Mouse (Mus musculus) lung, adult 2 months (tissue): Measurements from ENCODE around the gene Lnx1. TPM values are rescaled to one million over a fixed set of nuclear protein-coding genes. Genes with fewer than 3 reads are reported as not detected.

Source experiments
- DNase-seq: peaks from one replicate; pipeline ENCODE4 v3.0.0; 2022
- H3K4me1 ChIP-seq: fragments of 200-500 bp; 2 replicates; pipeline ENCODE4 v1.6.1; 2011; ENCODE audit warnings: low read length; ENCODE audit not compliant: control insufficient read depth, insufficient read depth
- H3K4me3 ChIP-seq: fragments of 200-500 bp; replicated peaks from 2 replicates; pipeline ENCODE3; 2011; ENCODE audit warnings: low read depth, mild to moderate bottlenecking, control low read depth, low read length; ENCODE audit errors: extremely low read depth
- CTCF ChIP-seq: fragments of 200-500 bp; IDR thresholded peaks from 2 replicates; pipeline ENCODE4 v1.5.1; 2011; ENCODE audit warnings: mild to moderate bottlenecking, low read length, control low read depth; ENCODE audit not compliant: insufficient read depth
- POLR2A ChIP-seq: fragments of 200-500 bp; IDR thresholded peaks from 2 replicates; pipeline ENCODE4 v1.6.1; 2011; ENCODE audit warnings: low read depth, mild to moderate bottlenecking, control low read depth, low read length, borderline replicate concordance; ENCODE audit errors: extremely low read depth
- WGBS: fragments of 180-500 bp; shearing (Covaris S2); methylation state at CpG from one replicate; pipeline ENCODE4 v1.1.7; 2018; 5-methylcytosine and 5-hydroxymethylcytosine counted together
- polyA plus RNA-seq: library from polyadenylated mRNA; depleted of rRNA; stranded (reverse); fragments of >200 nt; gene quantifications from 2 replicates; pipeline ENCODE4 v1.2.3, GENCODE M21; 2012

The Lnx1 gene
- polyA plus RNA-seq, 1 experiment, result 4.0 TPM

DNA sequence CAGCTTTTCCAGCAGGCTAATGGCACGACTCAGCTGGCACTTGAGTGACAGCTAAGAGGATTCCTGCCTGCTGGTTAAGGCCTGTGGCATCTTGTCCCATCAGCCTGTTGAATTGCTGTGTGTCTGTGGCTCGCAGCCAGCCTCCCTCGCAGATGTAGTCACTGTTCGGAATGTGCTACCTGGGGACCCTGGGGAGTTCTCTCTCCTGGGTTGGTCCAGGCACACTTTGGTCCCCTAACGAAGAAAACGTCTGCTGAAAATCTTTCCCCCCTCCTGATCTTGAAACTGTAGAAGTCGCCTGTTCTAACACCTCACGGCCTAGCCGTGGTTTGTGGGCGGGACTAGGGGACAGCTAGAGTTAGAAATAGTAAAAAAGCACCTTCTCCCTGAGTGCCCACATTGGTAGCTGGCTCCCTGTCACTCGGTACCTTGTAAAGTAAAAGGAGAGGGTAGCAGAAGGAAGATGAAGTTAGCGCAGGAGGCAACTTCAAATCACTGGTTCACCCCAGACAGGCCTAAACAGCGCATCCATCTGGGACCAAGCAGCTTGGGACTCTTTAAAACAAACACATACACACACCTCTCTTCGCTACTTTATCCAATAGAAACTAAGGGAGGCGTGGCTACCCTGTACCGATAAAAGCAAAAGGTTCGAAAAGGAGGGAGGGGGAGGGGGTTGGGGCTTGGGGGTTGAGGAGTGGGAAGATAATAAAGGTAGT lies 1.2 kb upstream of the Lnx1 start:
- WGBS, result 29% methylated on average over 17 of the region's 17 CpGs
- Histone ChIP-seq H3K4me3 (no peak overlapping the region), H3K4me1 (peaks cover 2% of the 10 kb centered on the region)
- DNase-seq, result no peak
- TF ChIP-seq POLR2A (no peak), CTCF (no peak)

DNA sequence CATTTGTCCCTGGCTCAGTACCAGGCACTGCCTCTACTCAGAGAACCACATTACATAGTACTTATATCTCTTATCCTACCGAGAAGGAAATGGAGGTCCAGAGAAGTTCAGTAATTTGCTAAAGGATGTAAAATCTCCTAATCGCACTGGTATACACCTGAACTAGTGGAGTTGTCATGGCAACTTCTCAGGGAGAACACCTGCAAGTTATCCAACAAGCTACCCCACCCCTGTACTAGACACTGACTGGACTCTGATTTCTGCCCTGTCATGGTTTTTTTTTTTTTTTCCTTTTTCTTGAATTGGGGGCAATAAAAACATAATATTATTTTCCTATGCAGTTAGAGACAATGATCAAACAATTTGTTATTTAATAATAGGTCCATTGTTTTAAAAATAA lies 1.8 kb downstream of the Lnx1 start:
- no peak for TF ChIP-seq CTCF
- TF ChIP-seq POLR2A, result no peak
- Histone ChIP-seq H3K4me3 (no peak overlapping the region), H3K4me1 (peaks cover 2% of the 10 kb centered on the region)
- 62% methylated on average over 2 of the region's 2 CpGs for WGBS
- no peak for DNase-seq

DNA sequence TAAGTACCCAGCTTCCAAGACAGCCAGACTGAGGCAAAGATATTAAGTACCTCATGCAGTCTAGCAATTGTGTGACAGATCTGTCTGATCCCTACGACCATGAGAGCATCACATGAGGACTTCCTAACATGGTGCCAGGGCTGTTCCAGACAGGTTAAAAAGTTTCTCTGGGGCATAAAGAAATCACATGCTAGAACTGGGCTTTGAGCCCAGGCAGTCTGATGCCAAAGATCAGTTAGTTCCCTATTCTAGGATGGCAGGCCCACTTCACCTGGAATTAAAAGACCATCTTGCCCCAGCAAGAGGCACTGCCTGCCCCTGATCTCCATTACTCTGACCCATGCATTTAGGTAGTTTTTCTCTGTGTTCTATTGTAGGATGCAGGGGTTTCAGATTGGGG lies 3.0 kb downstream of the Lnx1 start:
- Histone ChIP-seq H3K4me3 (no peak overlapping the region), H3K4me1 (peaks cover 2% of the 10 kb centered on the region; the same call in 1 of the 2 replicates)
- no peak for DNase-seq
- no peak for TF ChIP-seq POLR2A
- no peak for TF ChIP-seq CTCF
- WGBS, result 80% methylated on average over 1 of the region's 1 CpGs

DNA sequence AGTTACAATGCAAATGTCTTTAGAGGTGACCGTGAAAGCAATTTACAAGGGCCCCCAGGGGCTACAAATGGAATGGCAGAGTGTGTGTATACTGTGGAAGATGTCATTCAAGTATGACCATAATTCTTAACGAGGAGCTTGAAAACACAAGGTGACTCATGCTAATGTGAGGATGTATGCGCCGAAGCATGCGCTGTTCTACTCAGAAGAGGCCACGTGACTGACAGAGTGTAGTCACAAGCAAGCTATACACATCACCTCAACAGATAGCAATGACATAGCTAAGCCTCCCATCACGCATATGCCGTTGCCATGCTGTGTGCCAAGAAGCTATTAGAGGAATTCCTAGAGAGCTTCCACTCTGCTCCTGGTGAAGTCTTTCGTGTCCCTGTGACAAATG lies 5.2 kb downstream of the Lnx1 start:
- DNase-seq, result no peak
- WGBS, result 86% methylated on average over 9 of the region's 9 CpGs
- no peak overlapping the region for H3K4me3 ChIP-seq
- 0 out of 2 replicates have a peak, but pooled peaks cover 3% of the 10 kb centered on the region for H3K4me1 ChIP-seq
- TF ChIP-seq POLR2A, result no peak
- no peak for TF ChIP-seq CTCF

DNA sequence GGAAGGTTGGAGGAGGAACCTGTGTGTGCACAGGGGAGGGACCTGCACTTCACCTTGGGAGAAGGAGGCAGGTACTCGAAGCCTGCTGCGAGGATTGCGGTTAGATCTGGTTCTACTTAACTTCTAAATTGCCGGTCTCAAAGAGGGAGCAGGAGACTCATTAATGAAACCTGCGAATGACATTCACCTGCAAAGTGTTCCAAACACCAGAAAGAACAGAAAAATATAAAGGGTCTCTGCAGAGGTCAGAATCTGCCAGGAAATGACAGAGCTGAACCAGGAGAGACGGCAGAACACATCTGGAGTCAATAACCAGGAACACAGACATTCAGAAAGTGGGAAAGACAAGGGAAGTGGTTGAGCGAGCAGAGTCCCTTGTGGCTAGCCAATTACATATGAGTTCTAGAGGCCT lies 8.3 kb downstream of the Lnx1 start:
- DNase-seq, result no peak

DNA sequence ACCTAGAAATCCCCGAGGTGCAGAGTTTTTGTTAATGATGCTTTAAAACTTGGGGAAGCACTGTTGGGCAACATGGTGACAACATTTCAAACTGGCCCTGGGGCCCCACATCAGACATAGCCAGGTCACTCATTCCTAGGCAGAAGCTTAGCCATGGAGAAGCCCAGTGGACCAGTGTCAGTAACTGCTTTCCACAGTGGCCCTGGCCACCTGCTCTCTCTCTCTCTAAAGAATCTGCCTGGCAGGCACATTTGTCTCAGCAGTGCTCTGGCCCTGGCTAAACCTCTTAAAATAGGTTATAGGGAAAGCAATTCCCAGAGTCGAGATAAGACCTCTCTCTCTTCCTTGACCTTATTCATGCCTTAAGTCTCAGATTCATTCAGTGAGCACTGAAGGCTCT lies 8.9 kb downstream of the Lnx1 start:
- no peak for DNase-seq
- TF ChIP-seq CTCF, result no peak
- no peak for TF ChIP-seq POLR2A
- 0 out of 2 replicates have a peak, but pooled peaks cover 3% of the 10 kb centered on the region for H3K4me1 ChIP-seq
- no peak overlapping the region for H3K4me3 ChIP-seq
- 57% methylated on average over 2 of the region's 2 CpGs for WGBS

More for the DNA sequence above, 8.3 kb downstream of the Lnx1 start:
- H3K4me1 ChIP-seq, result 0 out of 2 replicates have a peak, but pooled peaks cover 3% of the 10 kb centered on the region
- TF ChIP-seq POLR2A, result no peak
- no peak for TF ChIP-seq CTCF
- H3K4me3 ChIP-seq, result no peak overlapping the region
- WGBS, result 59% methylated on average over 7 of the region's 7 CpGs

DNA sequence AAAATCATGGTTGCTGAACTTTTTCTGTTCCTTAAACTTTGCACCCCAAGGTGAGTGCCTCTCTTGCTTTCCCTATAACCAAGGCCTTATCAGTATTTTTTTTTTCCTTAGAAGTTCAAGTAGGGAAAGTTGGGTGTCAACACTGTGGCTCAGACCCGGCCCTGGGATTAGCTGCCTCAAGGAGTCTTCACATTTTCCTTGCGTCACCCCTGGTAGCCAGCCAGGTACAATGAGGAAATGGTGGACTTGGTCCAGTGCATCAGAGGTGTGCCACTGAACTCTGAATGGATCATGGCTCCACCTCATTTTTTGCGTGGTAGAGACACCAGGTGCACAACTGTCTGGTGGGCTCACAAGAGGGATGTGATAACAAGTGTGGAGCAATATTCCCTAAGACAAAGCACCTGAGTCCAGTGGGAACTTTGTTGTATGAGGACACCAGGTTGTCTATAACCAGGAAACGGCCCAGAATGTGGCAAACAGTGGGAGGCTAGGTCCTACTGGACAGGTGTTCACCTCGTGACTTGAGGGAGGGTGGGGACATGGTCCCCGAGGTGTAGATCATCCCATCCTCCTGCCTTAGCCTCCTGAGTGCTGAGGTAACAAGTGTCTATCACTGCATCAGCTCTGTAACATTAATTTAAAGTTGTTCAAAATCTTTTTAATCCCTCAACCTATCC lies 10.2 kb downstream of the Lnx1 start:
- TF ChIP-seq POLR2A (no peak), CTCF (no peak)
- WGBS, result 69% methylated on average over 6 of the region's 6 CpGs
- peak; percentile 71 for DNase-seq
- Histone ChIP-seq H3K4me1 (0 out of 2 replicates have a peak, but pooled peaks cover 3% of the 10 kb centered on the region), H3K4me3 (no peak overlapping the region)

DNA sequence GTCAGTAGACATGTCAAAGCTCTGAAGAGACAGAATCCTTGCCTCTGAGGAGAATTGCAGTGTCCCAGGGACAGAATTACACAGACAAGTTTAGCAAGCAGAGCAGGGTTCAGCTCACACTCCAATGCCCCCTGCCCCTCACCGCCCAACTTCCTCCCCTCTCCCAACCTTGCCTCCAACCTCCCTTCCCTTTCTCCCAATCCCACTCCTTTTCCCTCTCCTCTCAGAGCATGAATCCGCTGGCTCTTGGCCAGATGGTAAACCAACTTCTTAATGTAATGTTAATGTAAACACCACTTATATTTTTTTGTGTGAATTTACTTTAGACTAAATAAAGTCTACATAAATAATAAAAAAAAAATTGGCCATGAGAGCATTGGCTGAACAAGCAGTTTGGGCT lies 13.9 kb downstream of the Lnx1 start:
- no peak for TF ChIP-seq POLR2A
- TF ChIP-seq CTCF, result no peak
- Histone ChIP-seq H3K4me3 (no peak overlapping the region), H3K4me1 (0 out of 2 replicates have a peak, but pooled peaks cover 3% of the 10 kb centered on the region)
- no peak for DNase-seq
- 65% methylated on average over 2 of the region's 2 CpGs for WGBS

DNA sequence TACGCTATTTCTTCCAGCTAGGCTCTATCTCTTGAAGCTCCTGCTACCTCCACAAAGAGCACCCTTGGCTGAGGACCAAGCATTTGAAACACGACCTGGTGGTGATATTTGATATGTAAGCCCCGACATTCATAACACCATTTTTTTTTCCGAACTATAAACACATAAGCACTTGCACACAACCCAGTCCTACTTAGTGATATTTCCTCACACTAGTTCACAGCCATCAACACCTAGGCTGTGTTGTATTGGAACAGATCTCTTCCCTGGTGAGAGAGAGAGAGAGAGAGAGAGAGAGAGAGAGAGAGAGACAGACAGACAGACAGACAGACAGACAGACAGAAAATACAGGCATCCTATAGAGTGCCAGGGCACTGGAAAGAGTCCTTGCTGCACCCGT lies 17.8 kb downstream of the Lnx1 start:
- Histone ChIP-seq H3K4me1 (peaks cover 2% of the 10 kb centered on the region; the same call in 1 of the 2 replicates), H3K4me3 (no peak overlapping the region)
- no peak for DNase-seq
- WGBS, result 58% methylated on average over 5 of the region's 5 CpGs
- TF ChIP-seq CTCF, result no peak
- no peak for TF ChIP-seq POLR2A

DNA sequence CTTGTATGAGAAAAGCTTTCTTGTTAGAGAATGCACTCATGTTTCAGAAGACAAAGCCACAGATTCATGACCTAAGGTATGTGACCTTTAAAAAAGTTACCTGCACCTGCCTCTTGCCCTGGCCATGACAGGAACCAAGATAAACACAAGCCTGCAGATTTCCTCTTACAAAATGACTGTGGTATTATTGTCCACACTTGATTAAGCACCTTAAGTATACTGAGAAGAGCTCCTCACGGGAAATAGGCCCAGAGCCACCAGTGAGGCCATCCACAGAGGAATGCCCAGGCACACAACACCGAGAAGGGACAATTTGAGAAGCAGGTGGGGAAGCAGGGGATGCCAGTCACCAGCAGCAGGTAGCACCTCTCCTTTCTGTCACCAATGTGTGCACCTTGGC lies 18.9 kb downstream of the Lnx1 start:
- no peak for DNase-seq

More for the DNA sequence above, 18.9 kb downstream of the Lnx1 start:
- Histone ChIP-seq H3K4me3 (no peak overlapping the region), H3K4me1 (peaks cover 2% of the 10 kb centered on the region; the same call in 1 of the 2 replicates)
- TF ChIP-seq POLR2A, result no peak
- no peak for TF ChIP-seq CTCF
- WGBS, result 57% methylated on average over 2 of the region's 2 CpGs
